Mouse (Mus musculus) layer of hippocampus, adult 11-12 months (tissue): ENCODE results near the gene Ltbp1.

Source experiments
- DNase-seq: peaks from one replicate; pipeline ENCODE4 v3.0.0; 2022; ENCODE audit warnings: low spot score

Ltbp1 gene

DNA sequence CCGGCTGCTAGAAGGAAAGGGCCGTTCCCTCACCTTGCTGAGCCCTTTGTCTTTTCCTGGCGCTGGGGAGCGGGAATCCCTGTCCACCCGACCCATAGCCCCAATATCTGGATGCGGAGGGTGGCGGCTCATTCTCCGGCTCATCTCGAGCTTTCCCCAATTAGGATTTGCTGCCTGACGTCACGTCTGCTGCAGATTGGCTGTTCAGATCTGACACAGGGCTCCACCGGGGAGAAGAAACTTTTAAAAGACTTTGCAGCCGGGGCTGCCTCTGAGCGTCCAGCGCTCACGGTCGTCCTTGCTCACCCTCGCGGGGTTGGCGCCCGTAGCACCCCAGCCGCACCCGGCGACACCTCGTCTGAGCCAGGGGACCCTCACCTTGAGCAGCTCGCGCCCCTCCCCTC, at the start of gene Ltbp1:
Ltbp1 (plus strand) TSS at position 288 of the 404 bp plus-strand sequence.
- DNase-seq, result peak; percentile 25

DNA sequence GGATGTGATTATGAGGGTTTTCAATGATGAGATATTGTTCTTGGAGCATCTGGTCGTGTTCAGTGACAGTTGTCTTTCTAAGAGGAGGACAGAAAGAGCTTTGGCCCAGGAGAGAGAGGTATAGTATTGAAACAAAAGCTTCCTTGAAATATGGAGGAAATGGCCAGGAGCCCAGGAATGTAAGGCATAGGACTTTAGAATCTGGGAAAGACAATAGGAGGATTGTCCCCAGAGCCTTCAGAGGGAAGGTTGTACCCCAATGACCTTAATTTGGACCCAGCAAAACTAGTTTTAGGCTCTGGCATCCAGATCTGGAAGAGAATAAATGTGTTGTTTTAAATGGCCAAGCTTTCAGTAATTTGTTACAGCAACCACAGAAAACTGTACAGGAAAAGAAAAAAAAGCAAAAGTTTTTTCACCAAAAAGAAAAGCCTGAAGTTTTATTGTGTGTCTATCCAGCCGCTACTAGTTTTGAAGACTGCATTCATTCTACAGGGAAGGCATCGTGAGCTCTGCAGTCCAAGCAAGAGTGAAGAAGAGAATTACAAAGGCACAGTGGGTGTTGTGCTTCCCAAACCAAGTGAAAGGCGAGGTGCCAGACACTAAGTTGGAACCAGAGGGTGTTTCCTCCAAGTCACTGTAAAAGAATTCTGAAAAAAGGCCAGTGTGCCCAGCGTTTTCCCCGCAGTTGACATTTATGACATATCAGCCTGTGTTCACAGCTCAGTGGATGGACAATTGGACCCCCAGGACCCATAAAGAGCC, 45.7 kb upstream of the Ltbp1 start:
- DNase-seq, result no peak

DNA sequence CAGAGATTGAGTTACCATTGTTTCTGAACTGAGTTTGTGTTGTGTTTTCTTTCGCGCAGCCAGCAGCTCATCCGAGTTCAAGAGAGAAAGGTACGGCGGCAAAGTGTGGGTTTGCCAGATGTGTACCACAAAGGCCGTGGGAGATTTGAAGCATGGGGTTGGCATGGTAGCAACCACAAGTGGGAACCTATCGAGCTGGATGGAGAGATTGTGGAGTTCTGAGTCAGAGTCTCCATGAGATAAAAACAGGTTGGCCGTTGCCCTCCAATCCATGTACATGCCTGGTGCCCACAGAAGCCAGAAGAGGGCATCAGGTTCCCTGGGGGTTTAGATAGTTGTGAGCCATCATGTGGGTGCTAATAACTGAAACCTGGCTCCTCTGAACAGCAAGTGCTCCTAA, 42.1 kb upstream of the Ltbp1 start:
- no peak for DNase-seq

DNA sequence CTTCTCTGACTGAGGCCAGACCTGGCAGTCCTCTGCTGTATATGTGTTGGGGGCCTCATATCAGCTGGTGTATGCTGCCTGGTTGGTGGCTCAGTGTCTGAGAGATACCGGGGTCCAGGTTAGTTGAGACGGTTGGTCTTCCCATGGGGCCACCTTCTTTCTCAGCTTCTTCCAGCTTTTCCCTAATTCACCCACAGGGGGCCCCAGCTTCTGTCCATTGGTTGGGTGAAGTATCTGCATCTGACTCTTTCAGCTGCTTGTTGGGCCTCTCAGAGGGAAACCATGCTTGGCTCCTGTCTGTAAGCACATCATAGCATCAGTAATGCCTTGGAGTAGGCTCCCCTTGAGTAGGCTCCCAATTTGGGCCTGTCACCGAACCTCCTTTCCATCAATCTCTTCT, 41.5 kb upstream of the Ltbp1 start:
- no peak for DNase-seq

DNA sequence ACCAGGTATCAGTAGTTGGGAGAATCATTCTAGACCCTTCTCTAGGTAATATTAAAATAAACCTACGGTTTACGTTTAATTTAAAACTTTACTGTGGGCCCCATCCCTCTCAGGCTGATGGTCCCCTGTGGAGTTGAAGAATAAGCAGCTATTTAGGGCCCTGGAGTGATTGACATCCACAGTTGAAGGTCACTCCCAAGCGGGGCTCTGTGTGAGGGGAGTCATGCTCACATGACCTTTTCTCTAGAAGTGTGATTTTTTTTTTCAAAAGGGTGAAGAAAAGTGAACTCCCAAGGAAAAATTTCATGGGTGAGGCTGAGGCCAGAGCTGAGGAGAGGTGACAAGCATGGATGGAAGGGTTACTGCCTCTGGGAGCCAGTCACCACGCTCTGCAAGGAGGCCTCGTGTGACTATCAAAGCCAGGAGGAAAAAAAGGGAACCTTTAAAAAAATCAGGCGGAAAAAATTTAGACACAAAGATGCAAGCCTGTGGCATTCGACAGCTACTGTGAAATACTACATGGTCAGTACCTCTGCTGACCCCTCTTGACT, 38.0 kb upstream of the Ltbp1 start:
- DNase-seq, result no peak

DNA sequence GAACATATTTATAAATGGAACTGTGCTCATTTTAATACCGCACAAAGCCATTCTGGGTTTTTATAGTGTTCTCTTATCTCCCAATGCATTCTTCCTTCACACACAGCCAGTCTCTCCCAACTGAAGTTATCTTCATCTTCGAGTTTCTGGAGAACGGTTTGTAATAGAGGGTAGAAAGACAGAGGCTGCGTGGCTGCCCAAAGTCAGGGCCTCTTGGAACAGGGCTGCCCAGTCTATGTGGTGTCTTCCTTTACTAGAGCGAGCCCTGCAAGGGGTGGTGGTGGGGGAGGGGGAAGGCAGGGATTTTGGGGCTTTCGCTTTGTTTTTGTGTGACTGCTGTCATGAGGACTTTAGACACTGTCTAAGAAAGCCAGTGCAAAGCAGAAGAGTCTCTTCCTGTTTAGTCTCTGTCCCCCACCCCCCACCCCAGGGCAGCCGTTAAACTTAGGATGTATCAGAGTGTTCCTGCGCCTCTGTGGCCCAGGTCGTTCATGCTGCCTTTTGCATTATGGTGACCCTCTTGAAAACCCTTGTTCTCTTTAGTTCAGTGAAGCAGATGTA, 37.1 kb upstream of the Ltbp1 start:
- DNase-seq, result no peak

DNA sequence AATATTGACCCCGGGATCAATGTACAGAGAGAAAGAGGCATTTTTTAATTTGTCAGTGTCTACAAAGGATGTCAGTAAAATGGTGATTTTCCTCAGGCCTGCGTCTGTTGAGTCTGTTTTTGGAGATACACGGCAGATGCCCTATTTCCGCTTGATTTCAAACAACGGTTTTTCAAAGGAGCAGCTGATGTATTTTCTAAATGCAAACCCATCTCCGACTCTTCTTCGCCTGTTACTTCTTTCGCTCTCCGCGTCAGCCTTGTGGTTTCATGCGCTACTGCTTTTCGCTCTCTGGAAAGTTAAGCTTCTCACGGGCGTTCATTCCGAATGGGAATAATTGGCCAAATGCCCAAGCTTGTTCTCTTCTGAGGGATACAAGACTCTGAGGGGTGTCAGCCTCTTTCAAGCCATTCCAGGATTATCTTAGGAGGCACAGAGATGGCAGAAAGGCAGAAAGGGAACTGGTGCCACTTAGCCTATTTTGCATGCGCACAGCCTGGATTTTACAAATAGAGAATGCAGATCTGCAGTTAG, 36.6 kb upstream of the Ltbp1 start:
- no peak for DNase-seq

DNA sequence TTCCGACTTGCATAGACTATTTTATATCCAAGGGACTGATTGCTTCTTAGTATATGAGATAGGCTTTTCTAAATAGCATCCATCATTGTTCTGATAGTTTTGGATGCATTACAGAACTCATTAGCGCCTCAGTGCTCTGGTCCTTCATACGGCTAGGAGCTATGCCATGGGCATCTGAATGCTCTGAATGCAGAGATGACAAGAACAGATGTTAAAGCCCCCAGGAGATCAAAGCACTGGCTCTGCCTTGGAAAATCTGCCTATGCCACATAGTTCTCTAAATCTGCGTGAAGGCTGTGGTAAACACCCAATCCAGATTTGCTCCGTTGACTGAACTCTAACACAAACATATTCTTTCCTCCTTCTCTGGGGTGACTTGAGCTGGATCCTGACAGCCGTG, 30.2 kb upstream of the Ltbp1 start:
- no peak for DNase-seq

DNA sequence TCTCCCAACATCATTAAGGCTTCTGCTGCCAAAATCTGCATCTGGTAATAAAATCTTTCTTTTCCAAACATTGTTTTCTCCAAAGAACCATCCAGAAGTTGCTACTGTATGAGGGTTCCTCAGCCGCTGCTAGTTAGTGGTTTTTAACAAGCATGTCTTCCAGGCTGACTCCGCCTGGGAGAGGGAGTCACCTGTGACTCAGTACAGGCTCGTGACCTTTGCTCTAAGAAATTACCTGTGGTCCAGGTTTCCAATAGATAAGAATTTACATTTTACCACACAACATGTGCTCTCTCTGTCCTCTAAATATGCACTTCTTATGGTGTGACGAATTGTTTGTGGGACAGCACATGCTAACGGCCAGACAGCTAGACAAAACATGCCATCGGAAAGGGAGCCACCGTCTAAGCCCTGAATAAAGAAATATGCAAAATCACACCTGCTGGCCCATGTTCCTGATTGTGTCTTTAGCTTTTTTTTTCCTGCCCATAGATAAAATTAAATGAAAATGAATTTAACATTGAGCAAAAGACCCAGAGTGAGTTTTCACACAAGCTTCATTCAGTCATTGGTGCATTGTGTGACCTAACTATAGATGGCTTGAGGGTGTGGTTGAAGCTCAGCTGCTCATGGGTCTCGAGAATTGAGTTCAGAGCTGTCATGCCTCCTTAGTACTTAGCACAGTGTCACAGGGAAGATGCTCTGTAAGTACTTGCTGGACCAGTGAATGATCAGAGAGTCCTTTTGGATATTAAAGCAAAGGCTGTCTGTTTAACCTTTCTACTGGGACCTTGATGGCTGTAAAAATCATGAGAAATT, 29.0 kb upstream of the Ltbp1 start:
- DNase-seq, result no peak

DNA sequence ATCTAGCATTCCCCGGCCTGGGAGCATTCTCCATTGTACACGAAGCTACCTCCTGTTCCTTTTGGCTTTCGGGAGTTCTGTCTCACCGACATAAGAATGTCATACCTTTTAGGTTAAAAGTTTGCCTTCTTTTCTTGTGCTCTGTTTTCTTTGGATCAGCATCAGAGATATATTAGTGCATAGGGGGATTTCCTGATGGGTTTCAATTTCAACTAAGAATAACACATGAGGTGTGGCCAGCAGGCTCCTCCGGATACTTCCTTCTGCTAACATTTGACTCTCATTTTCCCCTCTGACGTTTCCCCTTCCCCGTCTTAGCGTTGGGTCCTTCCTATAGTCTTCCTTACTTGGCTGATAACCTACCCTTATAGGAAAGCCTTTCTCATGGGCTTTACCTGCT, 25.6 kb upstream of the Ltbp1 start:
- DNase-seq, result no peak

DNA sequence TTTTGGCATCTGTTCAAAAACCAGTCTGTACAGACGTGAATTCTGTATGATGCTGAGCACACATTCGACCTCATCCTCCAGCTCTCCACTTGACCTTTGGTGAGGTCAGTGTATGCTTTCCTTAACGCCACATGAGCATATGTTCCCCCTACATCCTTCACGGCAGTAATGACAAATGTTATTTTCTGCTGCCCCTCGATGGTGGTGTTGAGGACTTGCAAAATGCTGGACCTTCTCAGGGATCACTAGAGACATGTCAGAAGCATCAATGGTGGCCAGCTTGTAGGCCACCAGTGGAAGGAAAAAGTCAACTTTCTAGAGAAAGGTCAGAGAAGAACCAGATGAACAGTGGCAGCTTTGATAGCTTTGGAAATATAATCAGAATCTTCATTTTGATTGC, 23.7 kb upstream of the Ltbp1 start:
- DNase-seq, result no peak

DNA sequence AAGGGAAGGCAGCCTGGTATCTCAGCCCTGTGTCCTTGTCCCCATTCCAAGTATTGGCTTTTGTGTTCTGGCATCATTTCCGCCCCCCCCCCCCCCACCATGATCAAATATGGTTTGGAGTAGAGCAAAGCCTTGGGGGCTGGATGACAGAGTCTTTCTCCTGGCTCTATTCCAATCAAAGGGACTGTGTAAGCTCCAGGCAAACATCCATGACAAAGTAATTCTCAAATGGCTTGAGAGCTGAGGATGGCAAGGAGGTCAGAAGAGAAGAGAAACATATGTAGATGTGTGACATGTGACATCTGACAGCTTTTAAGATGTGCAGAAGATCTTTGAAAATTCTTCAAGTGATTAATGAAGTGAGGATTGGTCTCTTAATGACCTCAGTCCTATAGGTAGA, 22.5 kb upstream of the Ltbp1 start:
- DNase-seq, result no peak

DNA sequence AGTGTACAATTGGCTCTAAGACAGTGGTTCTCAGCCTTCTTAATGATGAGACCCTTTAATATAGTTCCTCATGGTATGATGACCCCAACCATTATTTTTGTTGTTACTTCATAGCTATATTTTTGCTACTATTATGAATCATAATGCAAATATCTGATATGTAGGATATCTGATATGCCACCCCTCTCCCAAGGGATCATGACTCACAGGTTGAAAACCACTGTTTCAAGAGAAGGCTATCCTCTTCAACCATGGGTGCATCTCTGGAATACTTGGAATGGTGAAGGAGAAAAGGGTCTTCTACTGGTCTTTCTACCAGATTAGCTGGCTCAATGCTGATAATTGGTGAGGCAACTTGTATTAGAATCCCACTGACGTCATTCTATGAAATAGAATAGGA, 21.3 kb upstream of the Ltbp1 start:
- no peak for DNase-seq

DNA sequence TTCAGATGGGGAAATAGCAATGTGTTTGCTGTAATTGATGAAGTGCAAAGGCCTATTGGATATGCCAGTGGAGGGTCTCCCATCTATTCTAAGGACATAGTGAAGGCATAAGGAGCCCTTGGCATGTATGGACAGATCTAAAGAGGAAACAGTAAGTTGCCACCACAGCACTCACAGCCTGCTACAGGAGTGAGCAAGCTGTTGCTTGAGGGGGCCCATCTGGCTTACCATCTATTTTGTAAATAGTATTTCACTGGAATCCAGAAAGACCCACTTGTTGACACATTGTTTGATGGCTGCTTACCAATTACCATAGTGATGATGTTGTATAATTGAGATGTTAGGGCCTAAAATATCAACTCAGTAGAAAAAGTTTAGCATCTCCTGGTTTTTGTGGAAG, 20.7 kb upstream of the Ltbp1 start:
- DNase-seq, result peak; percentile 55

DNA sequence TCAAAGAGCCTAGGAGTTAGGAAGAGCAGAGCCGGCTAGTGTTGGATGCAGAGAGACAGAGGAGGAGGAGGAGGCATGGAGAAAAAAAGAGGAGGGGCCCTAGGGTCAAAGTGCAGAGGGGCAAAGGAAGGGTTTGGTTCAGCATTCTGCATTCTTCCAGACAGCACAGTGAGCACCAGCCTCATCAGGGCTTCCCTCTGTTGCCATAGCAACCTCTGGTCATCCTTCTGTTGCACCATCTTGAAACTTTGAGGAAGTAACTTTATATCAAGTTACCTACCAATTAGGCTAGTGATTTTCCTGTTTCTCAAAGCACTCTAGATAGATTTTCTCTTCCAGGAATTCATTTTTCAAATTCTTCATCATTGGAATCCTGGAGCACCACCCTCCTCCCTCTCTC, 18.3 kb upstream of the Ltbp1 start:
- DNase-seq, result no peak

DNA sequence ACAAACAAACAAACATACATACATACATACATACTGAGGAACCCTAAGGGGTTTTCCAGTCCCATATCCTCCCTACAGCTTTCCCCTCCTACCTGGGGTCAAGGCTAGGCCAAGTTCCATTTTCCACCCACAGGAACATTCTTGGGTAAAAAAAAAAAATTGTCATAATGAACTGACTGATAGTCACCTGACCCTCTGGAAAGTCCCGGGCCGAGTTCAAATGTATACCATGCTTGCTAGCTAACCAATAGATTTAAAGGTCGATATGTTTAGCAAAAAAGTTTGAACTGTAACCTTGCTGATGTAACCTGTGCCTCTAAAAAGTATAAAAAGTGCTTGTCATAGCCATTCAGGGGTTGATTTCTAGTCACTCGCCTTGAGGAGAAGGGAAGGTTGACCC, 15.7 kb upstream of the Ltbp1 start:
- DNase-seq, result no peak

DNA sequence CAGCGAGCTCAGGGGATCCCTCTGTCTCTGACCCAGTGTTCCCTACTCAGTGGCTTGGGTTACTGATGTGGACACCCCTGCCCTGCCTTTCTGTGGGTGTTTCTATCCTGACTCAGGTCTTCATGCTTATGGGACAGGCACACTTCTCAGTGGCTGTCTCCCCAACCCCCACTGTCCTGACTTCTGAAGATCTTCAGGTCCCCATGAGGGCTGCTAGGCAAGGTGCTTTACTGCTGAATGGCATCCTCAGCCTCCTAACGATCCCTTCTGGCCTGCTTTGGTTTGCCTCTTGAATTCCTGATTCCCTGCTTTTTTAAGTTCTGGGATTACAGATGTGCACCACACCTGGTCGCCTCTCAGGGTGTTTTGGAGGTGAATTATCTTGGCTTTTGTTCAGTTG, 14.8 kb upstream of the Ltbp1 start:
- no peak for DNase-seq

DNA sequence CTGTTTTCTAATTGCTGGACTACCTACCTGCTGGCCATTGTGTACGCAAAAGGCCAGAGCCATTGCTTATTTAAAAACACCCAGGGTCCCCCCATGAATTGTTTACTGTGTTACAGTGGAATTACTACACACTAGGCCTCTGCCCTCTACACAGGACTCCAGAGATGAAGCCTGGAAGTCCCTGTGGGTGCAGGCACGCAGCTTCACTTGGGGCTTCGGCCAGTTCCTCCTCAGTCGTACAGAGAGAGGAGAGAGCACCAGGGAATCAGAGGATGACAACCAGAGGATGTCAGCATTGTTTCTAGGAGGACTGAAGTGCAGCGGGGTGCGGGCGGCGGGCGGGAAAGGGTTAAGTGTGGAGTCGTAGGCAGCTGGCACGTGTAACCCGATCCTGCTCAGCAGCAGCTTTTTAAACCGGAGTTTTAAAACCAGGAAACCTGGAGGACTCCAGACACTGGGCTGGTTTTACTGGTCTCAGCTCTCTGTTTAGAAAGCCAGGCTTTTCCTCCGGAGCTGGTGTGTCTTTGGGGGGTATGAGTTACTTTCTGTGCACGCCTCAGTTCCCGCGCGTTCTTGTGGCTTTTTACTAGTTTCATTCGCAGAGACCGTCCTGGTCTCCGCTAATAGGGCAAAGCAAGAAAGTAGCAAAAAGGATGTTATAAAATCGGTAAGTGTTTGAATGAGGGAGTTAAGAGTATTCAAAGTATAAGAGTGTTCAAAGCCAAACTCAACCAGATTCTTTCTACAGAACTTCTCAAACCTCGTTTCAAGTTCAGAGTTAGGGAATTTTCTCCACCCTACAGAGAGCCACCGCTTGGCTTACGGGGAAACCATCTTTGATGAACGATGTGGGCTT, 11.4 kb upstream of the Ltbp1 start:
- DNase-seq, result no peak

DNA sequence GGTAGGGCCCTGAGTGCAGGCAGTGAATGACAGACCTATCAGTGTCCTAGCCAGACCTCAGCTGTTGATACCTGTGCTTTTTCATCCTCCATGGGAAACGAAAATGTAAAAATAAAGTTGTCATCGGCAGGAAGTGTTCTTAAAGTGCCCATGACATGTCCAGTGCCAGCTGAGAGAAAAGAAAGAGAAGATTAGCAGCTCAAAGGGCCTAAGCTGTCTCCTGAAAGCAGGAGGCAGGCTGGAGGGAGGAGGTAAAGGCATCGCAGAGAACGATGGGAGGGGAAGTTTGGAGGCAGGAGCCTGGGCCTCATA, 10.8 kb upstream of the Ltbp1 start:
- no peak for DNase-seq

DNA sequence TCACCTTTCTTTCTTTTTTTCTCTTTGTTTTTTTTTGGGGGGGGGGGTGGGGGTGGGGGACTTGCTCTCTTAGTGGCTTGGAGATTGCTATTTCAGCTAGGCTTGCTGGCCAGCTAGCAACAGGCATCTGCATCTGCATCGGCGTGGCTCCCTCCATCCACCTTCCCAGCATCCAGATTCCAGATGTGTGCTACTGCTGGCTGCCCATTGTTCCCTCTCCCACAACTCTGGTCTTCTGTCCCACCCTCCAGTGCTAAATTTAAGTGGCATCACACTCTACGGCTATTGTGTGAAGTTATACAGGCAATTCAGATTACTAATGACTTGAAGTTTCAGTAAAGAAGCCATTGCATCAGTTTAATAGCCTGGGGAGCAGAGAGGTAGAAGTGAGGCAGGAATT, 10.1 kb upstream of the Ltbp1 start:
- DNase-seq, result no peak

DNA sequence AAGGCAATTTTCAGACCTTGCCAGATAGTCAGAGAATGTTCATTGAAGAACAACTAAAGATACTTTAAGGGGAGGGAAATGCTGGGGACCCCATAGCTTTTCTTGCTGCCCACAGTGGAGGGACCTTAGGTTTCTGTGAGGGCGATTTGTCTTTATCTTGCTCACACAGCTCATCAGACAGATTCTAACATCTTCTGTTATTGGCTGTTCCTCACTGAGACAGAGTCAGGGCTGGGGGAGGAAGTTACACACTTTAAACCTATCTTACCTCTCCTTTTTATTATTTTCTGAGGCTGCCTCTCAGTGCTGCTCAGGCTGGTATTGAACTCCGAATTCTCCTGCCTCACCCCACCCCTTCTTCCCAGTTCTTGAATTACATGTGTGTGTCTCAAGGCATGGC, 5.3 kb upstream of the Ltbp1 start:
- no peak for DNase-seq

DNA sequence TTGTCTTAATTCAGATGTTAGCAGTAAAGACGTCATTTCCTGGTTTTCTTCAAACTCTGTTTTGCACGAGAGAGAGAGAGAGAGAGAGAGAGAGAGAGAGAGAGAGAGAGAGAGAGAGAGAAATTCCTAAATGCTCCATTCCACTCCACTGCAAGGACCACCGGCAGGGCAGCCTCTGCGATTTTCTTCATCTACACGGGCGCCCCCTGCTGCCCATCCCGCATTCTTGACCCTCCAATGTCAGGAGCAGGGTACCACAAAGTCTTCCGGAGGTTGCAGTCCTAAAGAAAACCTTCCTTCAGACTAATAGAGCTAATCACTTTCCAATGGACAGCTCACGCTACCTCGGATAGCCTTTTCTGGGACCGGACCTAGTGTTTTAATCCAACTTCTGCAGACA, 548 bp upstream of the Ltbp1 start:
- DNase-seq, result peak; percentile 62
